Mouse (Mus musculus) cerebellum, adult (tissue): Measurements from ENCODE around the gene Gse1.
"Not testable (repeated sequence)": the region's sequence is repeated elsewhere in the genome, so short reads cannot be mapped to it uniquely, and the experiment has no call there.

Source experiments
- ATAC-seq: cut with Nextera tagmentation; 2 replicates; pipeline ENCODE4 v1.9.2; 2017; ENCODE audit warnings: mild to moderate bottlenecking, moderate library complexity, mixed read lengths; ENCODE audit not compliant: insufficient number of reproducible peaks, low FRiP score, low TSS enrichment

Gene Gse1

DNA sequence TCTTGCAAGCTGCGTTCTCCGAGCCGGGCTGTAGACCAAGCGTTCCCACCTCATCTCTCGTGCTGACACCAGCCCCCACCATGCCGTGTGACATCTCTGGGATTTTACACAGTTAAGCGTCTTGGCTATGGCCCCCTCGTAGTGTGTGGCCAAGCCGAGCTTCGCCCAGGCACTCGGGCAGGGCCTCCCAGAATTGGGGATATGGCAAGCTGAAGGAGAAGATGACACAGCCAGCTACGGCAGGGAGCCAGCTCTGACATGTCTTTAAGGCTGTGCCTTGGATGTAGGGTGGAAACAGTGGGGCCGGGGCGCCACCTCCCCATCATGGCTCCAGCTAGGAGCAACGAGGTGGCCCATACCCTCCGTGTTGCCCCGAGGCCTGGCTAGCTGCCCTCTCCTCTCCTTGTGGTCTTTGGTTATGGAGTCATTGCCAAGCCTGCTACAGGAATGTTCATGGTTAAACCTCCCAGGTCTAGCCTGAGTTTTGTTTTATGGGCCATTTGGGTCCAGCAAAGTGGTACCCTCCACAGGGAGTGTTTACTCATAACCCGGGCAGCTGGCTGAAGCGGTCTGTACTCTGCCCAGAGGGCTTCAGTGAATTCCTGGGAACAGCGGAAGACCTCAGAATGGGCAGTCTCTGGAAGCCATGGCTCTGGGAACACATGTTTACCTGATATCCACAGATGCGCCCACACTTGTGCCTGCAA is 89.0 kb downstream of the Gse1 start:
- no peak for ATAC-seq

DNA sequence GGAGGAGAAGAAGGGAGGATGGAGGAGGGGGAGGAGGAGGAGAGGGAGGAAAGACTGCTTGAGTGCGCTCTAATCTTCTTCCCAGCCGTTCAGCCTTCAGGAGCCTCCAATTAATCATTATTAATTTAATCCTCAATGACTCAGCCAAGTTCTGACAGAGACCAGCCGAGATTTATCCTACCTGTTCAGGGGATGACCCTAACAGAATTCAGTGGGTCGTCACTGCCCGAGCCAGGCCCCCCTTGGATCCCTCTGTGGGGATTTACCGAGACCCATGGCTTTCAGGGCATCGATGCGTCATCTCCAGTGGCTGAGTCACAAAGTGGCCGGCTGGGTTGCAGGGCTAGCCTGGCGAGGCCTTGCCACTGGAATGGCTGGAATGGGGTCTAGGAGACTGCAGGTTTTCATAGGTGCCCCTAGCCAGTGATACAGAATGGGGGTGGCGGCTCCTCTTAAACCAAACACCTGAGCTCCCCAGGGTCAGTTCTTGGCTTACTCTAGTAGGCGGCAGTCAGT is 90.3 kb downstream of the Gse1 start:
- ATAC-seq: no peak

DNA sequence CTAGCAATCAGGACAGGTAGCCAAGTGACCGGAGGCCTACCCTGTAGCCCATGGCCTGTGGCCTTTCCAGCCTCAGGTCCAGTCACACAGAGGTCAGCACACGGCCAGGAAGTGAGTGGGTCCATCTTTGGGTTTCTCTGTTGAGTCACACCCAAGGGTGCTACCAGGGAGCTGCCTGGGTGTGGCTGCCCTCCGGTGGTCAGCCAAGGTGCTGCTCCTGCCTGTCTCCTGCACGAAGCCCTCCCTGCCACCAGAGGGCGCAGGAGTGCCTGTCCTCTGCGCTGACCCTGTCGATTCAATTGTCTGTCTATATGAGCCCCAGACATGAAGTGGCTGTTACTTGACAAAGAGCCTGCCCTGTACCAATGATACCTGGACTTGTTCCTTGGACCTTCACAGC is 91.2 kb downstream of the Gse1 start:
- ATAC-seq: peak; percentile 49; the same call in 1 of the 2 replicates

DNA sequence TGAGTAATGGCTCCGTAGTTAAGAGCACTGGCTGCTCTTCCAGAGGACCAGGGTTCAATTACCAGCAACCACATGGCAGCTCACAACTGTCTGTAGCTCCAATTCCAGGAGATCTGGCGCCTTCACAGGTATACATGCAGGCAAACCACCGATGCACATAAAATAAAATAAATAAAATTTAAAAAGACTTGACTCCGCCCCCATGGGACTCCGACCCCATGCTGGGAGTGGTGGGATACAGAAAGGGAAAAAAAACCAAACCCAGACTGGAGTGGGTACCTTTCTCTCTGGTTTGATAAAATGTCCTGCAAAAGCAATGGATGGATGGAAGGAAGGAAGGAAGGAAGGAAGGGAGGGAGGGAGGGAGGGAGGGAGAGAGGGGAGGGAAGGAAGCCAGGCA is 91.9 kb downstream of the Gse1 start:
- no peak for ATAC-seq

DNA sequence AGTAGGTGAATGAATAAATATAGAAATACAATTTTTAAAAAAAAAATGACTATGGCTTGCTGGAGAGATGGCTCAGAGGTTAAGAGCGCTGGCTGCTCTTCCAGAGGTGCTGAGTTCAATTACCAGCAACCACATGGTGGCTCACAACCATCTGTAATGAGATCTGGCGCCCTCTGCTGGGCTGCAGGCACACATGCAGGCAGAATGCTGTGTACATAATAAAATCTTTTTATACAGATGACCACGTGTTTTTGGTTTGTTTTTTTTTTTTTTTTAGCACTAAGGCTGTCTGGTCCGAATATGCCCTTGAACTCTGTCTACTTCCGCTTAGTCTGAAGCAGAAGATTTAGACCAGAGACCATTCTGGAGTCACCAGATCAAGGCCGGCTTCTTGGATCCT is 93.5 kb downstream of the Gse1 start:
- ATAC-seq: no peak

DNA sequence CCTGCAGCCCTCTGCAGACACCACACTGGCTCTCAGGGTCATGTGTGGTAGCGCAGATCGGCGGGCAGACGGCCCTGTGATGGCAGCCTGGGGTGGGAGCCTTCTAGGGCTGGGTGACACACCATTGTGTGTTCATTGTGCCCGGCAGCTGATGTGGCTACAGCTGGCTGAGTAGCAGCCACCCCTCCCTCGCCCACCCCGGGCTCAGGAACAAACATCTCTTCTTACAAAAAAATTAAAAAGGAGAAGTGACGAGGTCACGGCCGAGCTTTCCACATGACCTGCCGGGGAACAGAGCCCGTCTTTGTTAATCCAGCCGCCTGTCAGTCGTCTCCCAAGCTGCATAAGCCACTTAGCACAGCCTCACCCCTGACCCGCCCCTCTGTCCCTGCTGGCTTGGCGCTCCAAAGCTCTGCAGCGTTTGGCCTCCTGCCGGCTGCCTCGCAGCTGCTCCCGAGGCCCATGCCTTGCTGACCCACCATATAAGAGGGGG is 94.7 kb downstream of the Gse1 start:
- ATAC-seq: no peak

DNA sequence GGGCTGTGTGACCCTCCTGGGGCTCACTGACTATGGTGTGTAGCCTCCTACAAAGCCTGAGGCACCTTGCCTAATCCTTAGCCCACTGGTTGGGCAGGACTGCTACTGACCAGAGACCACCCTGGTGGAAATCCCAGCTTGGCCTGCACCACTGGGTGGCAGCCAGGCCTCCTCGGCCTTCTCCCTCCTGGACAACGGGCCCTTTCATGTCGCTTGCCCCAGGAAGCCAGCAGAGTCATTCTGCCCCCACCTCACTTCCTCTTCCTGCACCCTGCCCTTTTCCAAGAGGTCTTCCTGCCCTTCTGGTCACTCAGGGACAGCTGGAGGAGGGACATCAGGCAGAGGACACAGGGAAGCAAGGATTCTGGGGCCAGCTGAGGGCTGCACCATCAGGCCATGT is 96.3 kb downstream of the Gse1 start:
- ATAC-seq: no peak

DNA sequence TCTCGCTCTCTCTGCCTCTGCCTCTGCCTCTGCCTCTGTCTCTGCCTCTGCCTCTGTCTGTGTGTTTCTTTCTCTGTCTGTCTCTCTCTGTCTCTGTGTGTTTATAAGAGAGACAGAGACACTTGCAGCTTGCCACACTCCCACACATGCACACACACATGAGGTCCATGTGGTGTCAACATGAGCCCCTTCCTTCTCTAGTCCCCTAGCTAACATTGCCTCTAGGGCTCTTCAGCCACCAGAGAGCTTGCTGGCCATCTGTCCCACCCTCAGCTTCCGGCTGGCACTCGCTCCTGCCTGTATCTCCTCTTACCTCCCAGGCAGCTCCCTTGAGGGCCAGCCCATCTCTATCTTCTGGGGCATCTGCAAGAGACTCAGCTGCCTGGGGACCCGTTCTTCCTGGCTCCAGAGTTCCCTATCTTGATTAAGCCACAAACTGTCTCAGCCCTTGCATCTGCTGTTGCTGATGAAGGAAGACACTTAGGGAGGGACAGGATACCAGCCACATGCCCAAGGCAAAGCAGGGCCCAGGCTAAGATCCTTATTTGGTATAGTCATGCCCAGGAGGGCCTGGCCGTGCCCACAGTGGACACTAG is 97.0 kb downstream of the Gse1 start:
- ATAC-seq: no peak

DNA sequence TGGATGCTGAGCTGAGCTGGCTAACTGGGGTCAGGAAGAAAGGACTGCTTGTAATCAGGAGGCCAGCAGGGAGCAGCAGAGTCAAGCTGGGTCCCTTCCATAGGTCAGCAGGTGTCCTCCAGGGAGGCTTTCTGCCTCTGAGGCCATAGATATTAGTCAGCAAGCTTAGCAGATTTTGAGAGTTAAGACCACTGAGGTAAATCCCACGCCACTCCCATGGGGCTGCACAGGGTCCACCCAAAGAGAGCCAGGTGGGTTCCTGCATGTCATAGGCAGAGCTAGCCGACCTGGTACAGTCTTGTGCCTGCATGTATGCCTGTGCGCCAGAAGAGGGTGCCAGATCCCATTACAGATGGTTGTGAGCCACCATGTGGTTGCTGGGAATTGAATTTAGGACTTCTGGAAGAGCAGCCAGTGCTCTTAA is 98.9 kb downstream of the Gse1 start:
- ATAC-seq: no peak

DNA sequence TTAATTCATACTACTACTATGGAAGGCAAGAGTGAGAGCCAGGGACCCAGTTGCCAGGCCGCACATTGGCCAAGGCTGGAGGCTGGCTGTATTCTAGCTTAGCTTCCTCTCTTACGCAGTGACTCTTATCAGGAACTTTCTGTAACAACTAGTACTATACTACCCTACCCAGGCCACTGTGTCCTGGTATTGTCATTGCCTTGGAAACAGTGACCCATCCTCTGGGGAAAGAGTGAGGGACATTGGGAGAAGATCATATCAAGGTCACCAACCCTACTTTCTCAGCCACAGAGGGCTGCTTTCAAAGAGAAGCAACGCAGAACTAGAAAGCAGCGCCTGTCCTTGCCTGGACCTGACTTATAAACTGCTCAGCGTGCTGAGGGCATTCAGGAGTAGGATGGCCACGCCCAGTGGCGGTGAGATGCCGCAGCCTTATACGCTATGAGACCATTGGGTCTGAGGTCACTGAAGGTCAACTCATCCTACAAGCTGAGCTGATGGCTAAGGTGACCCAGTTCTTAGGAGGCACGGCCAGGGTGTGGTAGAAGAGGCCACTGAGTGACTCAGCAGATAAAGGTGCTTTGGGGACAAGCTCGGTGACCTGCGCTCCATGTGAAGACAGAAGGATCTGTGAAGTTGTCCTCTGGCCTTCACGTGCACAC is 100.2 kb downstream of the Gse1 start:
- no peak for ATAC-seq

DNA sequence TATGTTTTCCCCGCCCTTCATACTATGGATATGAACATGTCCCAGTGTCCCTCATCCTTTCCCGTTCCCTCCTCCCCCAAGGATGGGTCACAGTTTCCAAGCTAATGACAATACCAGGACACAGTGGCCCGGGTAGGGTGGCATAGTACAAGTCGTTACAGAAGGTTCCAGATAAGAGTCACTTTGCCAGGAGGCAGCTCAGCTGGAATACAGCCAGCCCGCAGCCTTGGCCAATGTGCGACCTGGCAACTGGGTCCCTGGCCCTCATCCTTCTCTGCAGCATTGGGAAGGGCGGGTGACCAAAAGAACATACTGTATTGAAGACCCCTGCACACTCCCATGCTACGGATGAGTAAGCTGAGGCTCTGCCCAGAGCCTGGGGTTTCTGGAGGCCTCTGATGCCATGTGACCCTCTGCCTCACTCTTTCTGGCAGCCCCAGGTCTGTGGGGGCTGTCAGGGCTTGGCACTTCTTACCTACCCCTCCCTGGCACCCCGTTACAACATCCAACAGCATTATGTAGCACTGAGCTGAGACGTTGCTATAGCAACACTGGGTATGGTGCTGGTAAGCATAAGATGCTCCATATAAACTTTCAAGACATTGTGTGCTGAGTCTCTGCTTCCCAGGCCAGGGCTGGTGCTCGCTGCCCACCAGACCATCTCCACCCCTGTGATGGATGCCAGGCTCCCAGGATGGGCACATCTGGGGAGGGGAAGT is 100.9 kb downstream of the Gse1 start:
- no peak for ATAC-seq

DNA sequence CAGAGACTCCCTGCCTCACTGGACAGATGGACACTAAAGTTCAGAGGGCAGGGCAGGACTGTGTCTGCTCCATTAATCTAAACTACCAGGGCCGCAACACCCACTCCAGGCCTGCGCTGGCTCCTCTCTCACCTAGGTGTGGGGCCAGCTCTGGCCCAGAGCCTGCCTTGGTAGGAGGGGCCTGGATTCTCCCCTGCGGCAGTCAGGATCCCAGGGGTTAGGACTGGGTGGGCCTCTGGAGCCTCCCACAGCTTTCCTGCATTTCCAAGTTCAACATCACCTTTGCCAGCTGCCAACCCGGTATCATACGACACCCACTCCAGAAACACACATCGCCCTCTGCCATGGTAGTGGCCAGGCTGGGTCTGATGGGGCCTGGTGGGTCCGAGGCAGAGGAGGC is 102.8 kb downstream of the Gse1 start:
- no peak for ATAC-seq

DNA sequence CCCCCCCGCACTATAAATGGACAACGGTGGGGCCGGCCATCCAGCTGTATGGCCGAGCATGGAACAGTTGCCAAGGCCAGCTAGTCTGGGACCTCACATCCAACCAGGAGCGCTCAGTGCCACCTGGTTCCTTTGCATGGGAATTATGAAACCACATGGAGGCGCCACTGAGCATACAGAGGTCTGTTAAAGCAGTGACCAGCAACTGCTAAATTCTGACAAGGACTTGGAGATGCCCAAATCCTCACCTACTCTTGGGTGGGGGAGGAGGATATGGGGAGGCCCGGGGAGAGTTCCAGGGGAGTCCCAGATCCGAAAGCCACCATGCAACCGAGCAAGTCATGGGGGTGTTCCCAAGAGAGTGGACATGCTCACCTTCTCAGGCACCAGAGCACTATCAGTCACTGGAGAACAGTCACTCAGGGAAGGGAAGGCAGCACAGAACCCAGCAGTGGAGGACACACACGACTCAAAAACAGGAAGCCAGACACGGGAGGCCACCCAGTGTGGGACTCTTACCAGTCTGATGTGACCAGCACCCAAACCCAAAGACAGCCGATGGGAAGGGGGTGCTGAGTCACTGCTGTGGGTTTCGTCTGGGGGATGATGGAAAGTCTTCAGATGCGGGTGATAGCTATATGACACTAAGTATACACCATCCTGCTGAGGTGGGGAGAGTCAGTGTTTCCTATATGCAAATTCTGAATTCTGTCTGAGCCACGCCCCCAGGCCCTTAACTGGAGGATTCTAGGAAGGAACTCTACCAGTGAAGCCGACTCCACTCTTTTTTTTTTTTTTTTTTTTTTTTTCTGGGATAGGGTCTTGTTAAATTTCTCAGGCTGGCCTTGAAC is 104.3 kb downstream of the Gse1 start:
- no peak for ATAC-seq

DNA sequence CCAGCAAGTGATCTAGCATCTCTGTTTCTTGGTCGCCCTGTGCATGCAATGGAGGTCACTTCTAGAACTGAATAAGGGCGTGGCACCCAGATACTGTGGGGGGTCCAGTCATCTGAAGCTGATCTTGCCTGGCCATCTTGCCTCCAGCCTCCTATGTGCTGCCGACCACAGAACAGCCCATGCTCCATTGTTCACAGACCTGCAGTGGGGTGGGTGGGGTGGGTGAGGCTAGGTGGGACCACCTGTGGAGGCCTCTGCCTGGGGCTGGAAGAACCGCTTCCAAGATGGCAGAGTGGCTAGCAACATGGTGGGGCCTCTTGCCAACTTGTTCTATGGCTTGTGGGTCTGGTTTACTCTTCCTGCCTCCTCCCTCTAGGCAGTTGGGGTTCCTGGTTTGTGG is 105.4 kb downstream of the Gse1 start:
- ATAC-seq: no peak

DNA sequence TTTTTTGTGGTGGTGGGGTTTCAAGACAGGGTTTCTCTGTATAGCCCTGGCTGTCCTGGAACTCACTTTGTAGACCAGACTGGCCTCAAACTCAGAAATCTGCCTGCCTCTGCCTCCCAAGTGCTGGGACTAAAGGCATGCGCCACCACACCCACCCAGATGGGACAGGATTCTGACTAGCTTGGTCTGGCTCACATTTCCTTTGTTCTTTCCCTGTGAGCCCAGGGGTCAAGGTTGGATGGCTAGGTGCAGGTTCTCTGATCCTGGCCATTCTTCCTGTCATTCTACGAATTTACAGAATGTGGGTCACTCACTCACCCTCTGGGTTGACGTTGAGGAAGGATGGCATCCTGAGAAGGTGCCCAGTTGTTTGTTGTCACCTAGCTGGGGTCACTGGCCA is 106.0 kb downstream of the Gse1 start:
- ATAC-seq: not testable (repeated sequence)

DNA sequence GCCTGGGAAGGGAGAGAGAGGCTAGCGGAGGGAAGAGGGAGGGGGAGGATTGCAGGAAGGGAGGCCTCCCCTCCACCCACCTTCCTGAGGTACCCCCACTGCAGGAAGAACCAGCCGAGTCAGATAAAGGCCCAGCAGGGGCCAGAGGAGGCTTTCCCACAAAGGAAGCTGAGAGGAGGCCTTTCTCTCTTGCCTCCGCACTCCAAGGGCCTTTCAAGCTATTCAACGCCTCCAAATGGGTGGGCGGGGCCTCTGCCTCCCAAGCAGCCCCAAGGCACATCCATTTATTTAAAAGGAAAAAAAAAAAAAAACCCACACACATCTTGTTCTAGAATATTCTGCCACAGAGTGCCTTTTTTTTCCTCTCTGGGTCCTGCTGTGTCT is 106.6 kb downstream of the Gse1 start:
- ATAC-seq: no peak

DNA sequence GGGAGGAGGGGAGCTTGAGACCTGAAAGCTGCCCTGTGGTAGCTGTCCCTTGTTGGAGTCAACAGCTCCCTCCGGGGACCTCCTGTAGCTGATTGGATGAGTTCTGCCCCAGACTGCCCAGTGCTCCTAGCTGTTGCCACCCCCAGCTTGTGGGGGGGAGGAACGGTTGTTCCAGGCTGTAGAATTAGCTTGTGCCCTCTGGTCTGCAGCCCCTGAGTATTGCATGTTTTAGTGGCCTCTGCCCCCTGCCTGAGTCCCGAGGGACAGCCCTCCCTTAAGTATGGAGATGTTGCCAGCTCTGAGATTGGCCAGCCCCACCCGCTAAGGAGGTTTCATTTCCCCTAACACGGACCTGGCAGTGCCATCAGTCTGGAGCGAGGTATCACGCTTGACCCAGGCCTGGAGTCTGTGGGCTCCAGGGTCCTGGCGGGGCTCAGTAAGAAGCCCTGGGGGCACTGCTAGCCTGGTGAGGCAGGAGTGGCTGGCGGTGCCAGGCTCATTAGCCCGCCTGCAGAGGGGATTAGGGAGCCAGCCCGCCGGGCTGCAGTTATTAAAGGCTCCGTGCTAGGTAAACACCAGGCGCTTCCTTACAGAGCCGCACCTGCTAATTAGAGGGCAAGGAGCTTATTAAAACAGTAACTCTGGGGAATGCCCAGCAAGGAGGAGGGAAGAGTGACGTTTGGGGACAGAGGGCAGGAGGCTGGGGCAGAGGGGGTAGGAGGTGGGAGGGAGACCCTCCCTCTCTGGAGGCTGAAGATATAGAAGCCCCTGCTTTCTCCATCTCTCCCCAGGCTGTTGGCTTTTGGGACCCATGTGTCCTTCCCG is 107.2 kb downstream of the Gse1 start:
- 0 out of 2 replicates have a peak, but pooled peaks have one; percentile 32 for ATAC-seq

DNA sequence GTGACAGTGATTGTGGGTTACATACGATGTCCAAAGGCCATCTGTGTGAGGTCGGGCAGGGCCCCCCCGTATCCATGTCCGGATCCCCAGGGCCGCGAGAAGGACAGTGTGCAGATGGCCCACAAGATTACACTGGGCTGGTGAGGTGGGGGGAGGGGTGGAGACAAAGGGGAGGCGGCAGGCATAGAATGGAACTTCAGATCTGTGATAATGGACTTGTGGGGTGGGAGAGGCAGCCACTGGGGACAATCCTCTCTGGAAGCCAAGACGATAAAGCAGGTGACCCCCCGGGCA is 107.8 kb downstream of the Gse1 start:
- ATAC-seq: 0 out of 2 replicates have a peak, but pooled peaks have one; percentile 51

DNA sequence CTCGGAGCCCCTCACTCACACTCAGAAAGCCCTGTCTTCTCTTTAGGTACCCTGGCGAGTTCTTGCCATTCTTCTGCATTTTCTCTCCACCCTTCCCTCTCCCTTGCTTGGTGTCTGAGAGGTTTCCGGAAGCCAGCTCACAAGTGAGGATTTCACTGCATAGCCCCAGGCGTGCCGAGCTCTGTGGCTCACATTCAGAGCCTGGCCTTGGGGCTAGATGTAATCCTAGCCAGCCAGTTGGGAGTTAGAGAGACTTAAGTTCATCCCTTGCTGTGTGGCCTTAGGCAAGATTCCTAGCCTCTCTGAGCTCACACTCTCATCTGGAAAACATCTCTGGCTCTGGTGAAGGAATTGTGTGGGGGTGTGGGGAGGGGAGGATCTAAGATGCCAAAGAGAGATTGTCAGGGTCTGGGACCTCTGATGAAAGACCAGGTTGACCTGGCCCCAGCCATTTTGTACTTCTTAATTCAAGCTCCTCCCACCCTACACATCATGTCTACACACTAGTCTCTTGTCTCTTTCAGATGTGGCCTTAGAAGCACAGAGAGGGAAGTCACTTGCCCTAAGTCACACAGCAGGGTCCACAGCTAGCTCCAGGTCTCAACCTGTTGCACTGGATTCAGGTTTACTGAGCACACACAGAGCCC is 108.8 kb downstream of the Gse1 start:
- ATAC-seq: no peak
